Mouse (Mus musculus): ENCODE results near the gene Fam177a. TPM values are rescaled to one million over a fixed set of nuclear protein-coding genes. Genes with fewer than 3 reads are reported as not detected.
"Not testable (repeated sequence)": the region's sequence is repeated elsewhere in the genome, so short reads cannot be mapped to it uniquely, and the experiment has no call there.

Fam177a gene
- polyA plus RNA-seq, 1 experiment from 2014 or later: 30.2 TPM

DNA sequence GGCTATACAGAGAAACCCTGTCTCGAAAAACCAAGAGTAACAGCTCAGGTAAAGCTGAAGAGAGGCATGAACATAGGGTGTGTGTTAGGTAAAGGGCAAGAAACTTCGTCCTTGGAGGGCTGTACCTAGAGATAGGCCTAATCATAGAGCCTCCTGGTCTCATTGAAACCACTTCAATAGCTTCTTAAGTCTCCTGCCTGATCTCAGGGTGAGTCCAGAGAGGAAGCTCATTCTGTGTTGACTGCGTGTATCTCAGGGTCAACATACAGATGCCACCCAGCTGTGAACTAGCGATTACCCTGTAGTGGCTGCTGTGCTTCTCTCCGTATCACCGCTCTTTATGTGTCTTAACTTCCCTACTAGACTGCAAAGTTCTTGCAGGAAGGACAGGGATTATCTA, 13.6 kb downstream of the Fam177a start:
- no CpG with 5 or more reads among the region's 6 CpGs for WGBS
- not testable (repeated sequence) for H3K9me3 ChIP-seq (ENCODE audit: control insufficient read depth, low read length); H3K27me3 ChIP-seq (ENCODE audit: control insufficient read depth, insufficient read depth, low read length); H3K9ac ChIP-seq (ENCODE audit: low read length); H3K4me1 ChIP-seq (replicated peaks; ENCODE audit: control insufficient read depth, insufficient read depth); H3K4me3 ChIP-seq (ENCODE audit: low read depth, low read length); DNase-seq (ENCODE audit: low spot score); H3K36me3 ChIP-seq (ENCODE audit: control insufficient read depth, insufficient read depth, low read length); ATAC-seq (ENCODE audit: low FRiP score, low TSS enrichment); H3K27ac ChIP-seq (replicated peaks); H3K4me2 ChIP-seq (replicated peaks; ENCODE audit: low read depth)

DNA sequence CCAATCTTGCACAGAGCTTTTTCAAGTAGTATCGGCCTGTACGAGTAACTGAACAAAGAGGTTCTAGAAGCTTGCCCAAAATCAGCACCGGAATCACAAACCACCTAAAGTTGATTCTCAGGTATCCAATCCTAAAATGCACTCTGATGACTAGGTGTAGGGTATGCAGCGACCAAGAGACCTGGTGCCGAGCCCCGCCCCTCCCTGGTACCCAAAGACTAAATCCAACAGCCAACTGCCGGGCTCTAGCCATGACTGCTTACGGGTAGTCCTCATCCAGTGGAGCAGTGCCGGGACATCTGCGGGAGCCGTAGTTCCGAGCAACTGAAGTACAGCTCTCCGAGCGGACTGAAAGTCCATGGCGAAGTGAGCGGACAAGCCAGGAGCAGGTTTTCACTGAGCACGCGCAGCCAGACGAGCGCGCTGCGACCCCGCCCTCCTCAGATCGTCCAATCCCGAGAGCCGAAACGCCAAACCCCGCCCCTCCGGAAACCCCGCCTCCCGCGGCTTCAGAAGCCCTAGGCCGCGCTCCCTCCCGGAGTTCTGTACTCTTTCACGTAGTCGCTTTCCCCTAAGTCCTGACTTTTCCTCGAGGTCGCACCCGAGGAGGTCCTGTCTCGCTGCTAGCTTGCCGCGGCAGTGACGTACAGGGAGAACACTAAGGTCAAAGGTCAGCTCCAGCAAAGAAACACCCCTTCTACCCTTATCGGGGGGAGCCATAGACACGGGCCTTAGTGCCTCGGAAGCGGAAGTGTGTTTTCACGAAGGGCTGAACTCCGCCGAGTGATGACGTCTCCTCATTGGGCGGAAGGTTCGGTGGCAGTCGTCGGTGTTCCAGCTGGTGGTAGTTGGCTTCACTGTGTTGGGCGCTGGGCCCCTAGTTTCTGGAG, 30.5 kb downstream of the Fam177a start, which contains the start of gene Srp54b:
Srp54b (plus strand) TSS at position 546 of the 890 bp plus-strand sequence.
- not testable (repeated sequence) for H3K4me2 ChIP-seq (replicated peaks; ENCODE audit: low read depth); H3K27me3 ChIP-seq (ENCODE audit: control insufficient read depth, insufficient read depth, low read length); H3K4me1 ChIP-seq (replicated peaks; ENCODE audit: control insufficient read depth, insufficient read depth); H3K27ac ChIP-seq (replicated peaks); H3K9ac ChIP-seq (ENCODE audit: low read length); H3K4me3 ChIP-seq (ENCODE audit: low read depth, low read length); H3K9me3 ChIP-seq (ENCODE audit: control insufficient read depth, low read length); DNase-seq (ENCODE audit: low spot score); H3K36me3 ChIP-seq (ENCODE audit: control insufficient read depth, insufficient read depth, low read length)
- no CpG with 5 or more reads among the region's 57 CpGs for WGBS
- peak; percentile 98 for ATAC-seq (ENCODE audit: low FRiP score, low TSS enrichment)

DNA sequence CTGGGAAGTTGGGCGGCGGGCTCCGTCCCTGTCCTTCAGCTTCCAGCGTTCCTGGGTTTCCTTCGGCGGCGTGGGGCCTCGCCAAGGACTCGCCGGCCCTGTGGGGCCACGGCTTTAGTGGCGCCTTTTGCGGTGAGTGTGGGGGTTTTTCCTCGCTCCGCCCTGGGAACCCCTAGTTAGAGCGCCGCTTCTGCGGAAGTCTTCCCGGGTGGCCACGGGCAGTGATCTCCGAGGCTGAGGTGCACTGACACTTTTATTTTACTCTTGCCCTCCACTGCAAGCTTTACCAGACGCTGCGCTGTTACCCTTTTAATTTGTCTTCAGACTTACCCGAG, 31.1 kb downstream of the Fam177a start:
- 0% methylated on average over 8 of the region's 24 CpGs for whole genome bisulfite sequencing
- DNase-seq (ENCODE audit: low spot score); H3K27me3 ChIP-seq (ENCODE audit: control insufficient read depth, insufficient read depth, low read length); H3K27ac ChIP-seq (replicated peaks); H3K9me3 ChIP-seq (ENCODE audit: control insufficient read depth, low read length); H3K4me1 ChIP-seq (replicated peaks; ENCODE audit: control insufficient read depth, insufficient read depth); H3K36me3 ChIP-seq (ENCODE audit: control insufficient read depth, insufficient read depth, low read length); H3K9ac ChIP-seq (ENCODE audit: low read length); H3K4me3 ChIP-seq (ENCODE audit: low read depth, low read length); H3K4me2 ChIP-seq (replicated peaks; ENCODE audit: low read depth): not testable (repeated sequence)
- ATAC-seq (ENCODE audit: low FRiP score, low TSS enrichment): peak; percentile 61

DNA sequence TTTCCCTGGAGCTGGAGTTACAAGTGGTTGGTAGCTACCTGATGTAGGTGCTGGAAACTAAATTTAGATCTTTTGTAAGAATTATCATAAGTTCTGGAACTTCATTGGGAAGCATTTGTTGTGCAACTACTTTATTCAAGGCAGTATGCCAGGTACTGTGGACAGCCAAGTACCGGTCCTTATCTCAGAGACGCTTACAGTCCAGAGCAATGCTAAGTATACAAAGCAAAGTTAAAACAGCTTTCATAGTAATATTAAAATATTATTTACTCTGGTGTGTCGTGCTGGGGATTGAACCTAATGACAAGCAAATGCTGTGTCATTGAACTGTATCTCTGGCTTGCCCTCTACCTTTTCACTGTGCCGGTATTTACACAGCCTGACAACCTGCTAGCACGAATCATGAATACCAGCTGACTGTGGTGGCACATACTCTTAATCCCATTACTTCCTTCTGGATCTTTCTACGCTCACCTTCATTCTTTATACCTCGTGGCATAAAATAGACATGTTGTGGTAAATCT, 42.8 kb downstream of the Fam177a start:
- H3K27me3 ChIP-seq (ENCODE audit: control insufficient read depth, insufficient read depth, low read length); H3K4me3 ChIP-seq (ENCODE audit: low read depth, low read length); H3K27ac ChIP-seq (replicated peaks); H3K4me2 ChIP-seq (replicated peaks; ENCODE audit: low read depth); H3K9me3 ChIP-seq (ENCODE audit: control insufficient read depth, low read length); H3K4me1 ChIP-seq (replicated peaks; ENCODE audit: control insufficient read depth, insufficient read depth); H3K36me3 ChIP-seq (ENCODE audit: control insufficient read depth, insufficient read depth, low read length); H3K9ac ChIP-seq (ENCODE audit: low read length); DNase-seq (ENCODE audit: low spot score): not testable (repeated sequence)
- WGBS: no CpG with 5 or more reads among the region's 7 CpGs
- peak; percentile 97 for ATAC-seq (ENCODE audit: low FRiP score, low TSS enrichment)

DNA sequence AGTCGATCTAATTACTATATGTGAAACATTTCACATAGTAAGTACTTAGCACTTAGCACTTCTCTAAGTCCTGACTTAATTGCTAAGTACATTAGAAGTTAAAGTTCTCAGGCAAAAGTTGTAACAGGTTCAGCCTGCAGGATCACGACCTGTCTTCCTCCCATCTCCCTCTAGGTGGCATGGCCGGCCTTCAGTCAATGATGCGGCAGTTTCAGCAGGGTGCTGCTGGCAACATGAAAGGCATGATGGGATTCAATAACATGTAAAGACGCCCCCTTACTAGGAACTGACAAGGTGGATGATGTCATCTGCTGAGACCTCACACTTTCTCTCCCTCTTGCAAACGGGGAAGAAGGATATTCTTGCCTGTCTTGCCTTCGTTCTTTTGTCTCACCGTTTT, 63.4 kb downstream of the Fam177a start:
- H3K4me2 ChIP-seq (replicated peaks; ENCODE audit: low read depth); H3K27me3 ChIP-seq (ENCODE audit: control insufficient read depth, insufficient read depth, low read length); H3K9ac ChIP-seq (ENCODE audit: low read length); ATAC-seq (ENCODE audit: low FRiP score, low TSS enrichment); DNase-seq (ENCODE audit: low spot score); H3K9me3 ChIP-seq (ENCODE audit: control insufficient read depth, low read length); H3K4me3 ChIP-seq (ENCODE audit: low read depth, low read length); H3K36me3 ChIP-seq (ENCODE audit: control insufficient read depth, insufficient read depth, low read length); H3K4me1 ChIP-seq (replicated peaks; ENCODE audit: control insufficient read depth, insufficient read depth); H3K27ac ChIP-seq (replicated peaks): not testable (repeated sequence)
- whole genome bisulfite sequencing: no CpG with 5 or more reads among the region's 8 CpGs

DNA sequence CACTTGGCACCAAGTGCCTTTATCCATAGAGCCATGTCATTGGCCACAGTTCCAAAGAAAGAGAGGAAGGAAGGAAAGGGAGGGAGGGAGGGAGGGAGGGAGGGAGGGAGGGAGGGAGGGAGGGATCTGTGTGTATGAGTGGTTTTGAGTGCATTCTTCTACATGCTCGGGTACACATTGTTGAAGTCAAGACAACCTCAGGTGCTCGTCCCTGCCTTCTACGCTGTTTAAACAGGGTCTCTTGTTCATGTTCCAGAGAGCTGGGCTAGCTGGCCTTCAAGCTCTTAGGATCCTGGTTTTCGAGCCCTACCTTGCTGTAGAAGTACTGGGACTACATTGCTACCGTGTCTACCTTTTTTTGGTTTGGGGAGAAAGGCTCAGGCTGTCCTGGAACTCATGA, 64.9 kb downstream of the Fam177a start:
- not testable (repeated sequence) for DNase-seq (ENCODE audit: low spot score); H3K27ac ChIP-seq (replicated peaks); H3K36me3 ChIP-seq (ENCODE audit: control insufficient read depth, insufficient read depth, low read length); H3K9me3 ChIP-seq (ENCODE audit: control insufficient read depth, low read length); H3K9ac ChIP-seq (ENCODE audit: low read length); ATAC-seq (ENCODE audit: low FRiP score, low TSS enrichment); H3K27me3 ChIP-seq (ENCODE audit: control insufficient read depth, insufficient read depth, low read length); H3K4me1 ChIP-seq (replicated peaks; ENCODE audit: control insufficient read depth, insufficient read depth); H3K4me2 ChIP-seq (replicated peaks; ENCODE audit: low read depth); H3K4me3 ChIP-seq (ENCODE audit: low read depth, low read length)
- WGBS: no CpG with 5 or more reads among the region's 5 CpGs

Other genes starting within 250 kb of the Fam177a start
- gene Gm20403, start 137.9 kb upstream of the Fam177a start, polyA plus RNA-seq (2015; fragmentation: Nextera tagmentation; extraction: Ambion mirVana): 0.64 and 0.80 TPM in 2 replicates
- gene Baz1a, start 110.1 kb upstream of the Fam177a start, polyA plus RNA-seq (2015; fragmentation: Nextera tagmentation; extraction: Ambion mirVana): 13.0 and 14.0 TPM in 2 replicates
- 9.8 and 11.2 TPM in 2 replicates for gene 2700097O09Rik, start 44.4 kb upstream of the Fam177a start, polyA plus RNA-seq (2015; fragmentation: Nextera tagmentation; extraction: Ambion mirVana)
- 123 and 124 TPM in 2 replicates for gene Srp54a, start 44.2 kb upstream of the Fam177a start, polyA plus RNA-seq (2015; fragmentation: Nextera tagmentation; extraction: Ambion mirVana)
- 43.6 and 44.8 TPM in 2 replicates for gene Srp54b, start 30.6 kb downstream of the Fam177a start, polyA plus RNA-seq (2015; fragmentation: Nextera tagmentation; extraction: Ambion mirVana)
- not detected in 2 replicates for gene 1700047I17Rik2, start 75.1 kb downstream of the Fam177a start, polyA plus RNA-seq (2015; fragmentation: Nextera tagmentation; extraction: Ambion mirVana)
- gene Srp54c, start 105.7 kb downstream of the Fam177a start, polyA plus RNA-seq (2015; fragmentation: Nextera tagmentation; extraction: Ambion mirVana): 61.4 and 61.6 TPM in 2 replicates
- gene 1110008L16Rik, start 175.1 kb downstream of the Fam177a start, polyA plus RNA-seq (2015; fragmentation: Nextera tagmentation; extraction: Ambion mirVana): 30.0 and 30.2 TPM in 2 replicates
- gene Ppp2r3c, start 178.5 kb downstream of the Fam177a start, polyA plus RNA-seq (2015; fragmentation: Nextera tagmentation; extraction: Ambion mirVana): 7.2 and 8.0 TPM in 2 replicates